In genomic region chr1:189757054-189757408, GRCm38 (mm10) we compare ENCODE assay signal across 9 mouse cellular contexts. TPM values are rescaled to one million over a fixed set of nuclear protein-coding genes. Genes with fewer than 3 reads are reported as not detected.
DNase-seq lines count a peak whose midpoint lies in the region; ATAC-seq lines count a peak whose summit lies in the region.
"Had no signal": no experiment of that assay in that cellular context is flagged by ENCODE, and none has a peak within 500 bp of the region (broad histone marks: within the 10 kb centered on the region; RNA-seq: fewer than 3 reads in every experiment).

No protein-coding gene starts in this region.

- ATAC-seq in embryonic facial prominence, embryonic 13.5 days (ENCODE audit: insufficient number of reproducible peaks, insufficient read depth, low FRiP score, low TSS enrichment, low read depth): no peak
- peak; percentile 57 for ATAC-seq in kidney, embryonic 15.5 days (replicated peaks; ENCODE audit: low FRiP score)
- no peak for ATAC-seq in embryonic facial prominence, embryonic 15.5 days (ENCODE audit: insufficient number of reproducible peaks, low FRiP score, low TSS enrichment, low read depth)
- ATAC-seq in liver, embryonic 16.5 days (ENCODE audit: low read depth): peak; percentile 88

- H3K4me2 ChIP-seq in embryonic facial prominence, embryonic 13.5 days: peak overlapping the region; percentile 24; the same call in 1 of the 2 replicates
- peak overlapping the region; percentile 30 for H3K4me2 ChIP-seq in kidney, embryonic 15.5 days
- H3K4me2 ChIP-seq in embryonic facial prominence, embryonic 15.5 days (replicated peaks): no peak overlapping the region
- H3K4me2 ChIP-seq in liver, embryonic 16.5 days (ENCODE audit: low read depth, low read length): peak overlapping the region; percentile 64

- no peak overlapping the region for H3K9ac ChIP-seq in embryonic facial prominence, embryonic 13.5 days
- no peak overlapping the region for H3K9ac ChIP-seq in kidney, embryonic 15.5 days
- no peak overlapping the region for H3K9ac ChIP-seq in embryonic facial prominence, embryonic 15.5 days
- H3K9ac ChIP-seq in liver, embryonic 16.5 days (ENCODE audit: low read depth, low read length): peak overlapping the region; percentile 33

- peaks cover 59% of the 10 kb centered on the region for H3K4me1 ChIP-seq in embryonic facial prominence, embryonic 13.5 days
- peaks cover 57% of the 10 kb centered on the region for H3K4me1 ChIP-seq in embryonic facial prominence, embryonic 10.5 days
- H3K4me1 ChIP-seq in kidney, embryonic 15.5 days: peaks cover 80% of the 10 kb centered on the region
- H3K4me1 ChIP-seq in embryonic facial prominence, embryonic 15.5 days: peaks cover 61% of the 10 kb centered on the region
- H3K4me1 ChIP-seq in liver, embryonic 16.5 days (ENCODE audit: control insufficient read depth, low read depth, low read length): peaks cover 29% of the 10 kb centered on the region

- no peaks in the 10 kb centered on the region for H3K27me3 ChIP-seq in embryonic facial prominence, embryonic 13.5 days
- H3K27me3 ChIP-seq in embryonic facial prominence, embryonic 10.5 days (replicated peaks; ENCODE audit: low read depth, poor library complexity, severe bottlenecking): no peaks in the 10 kb centered on the region
- H3K27me3 ChIP-seq in kidney, embryonic 15.5 days: no peaks in the 10 kb centered on the region
- no peaks in the 10 kb centered on the region for H3K27me3 ChIP-seq in embryonic facial prominence, embryonic 15.5 days
- no peaks in the 10 kb centered on the region for H3K27me3 ChIP-seq in liver, embryonic 16.5 days (ENCODE audit: control insufficient read depth, insufficient read depth, low read depth, low read length)

- H3K27ac ChIP-seq in embryonic facial prominence, embryonic 13.5 days: peak overlapping the region; percentile 48; the same call in 1 of the 2 replicates
- H3K27ac ChIP-seq in embryonic facial prominence, embryonic 10.5 days (replicated peaks): no peak overlapping the region; the same call in 1 of the 2 replicates
- H3K27ac ChIP-seq in kidney, embryonic 15.5 days: peak overlapping the region; percentile 84
- H3K27ac ChIP-seq in embryonic facial prominence, embryonic 15.5 days (replicated peaks): peak overlapping the region; percentile 55; the same call in 1 of the 2 replicates
- H3K27ac ChIP-seq in liver, embryonic 16.5 days (ENCODE audit: low read length): peak overlapping the region; percentile 95

- no peak for DNase-seq in embryonic facial prominence, embryonic 10.5 days (ENCODE audit: low spot score)
- no peak for DNase-seq in kidney, adult 18-20 months
- no peak for DNase-seq in thymus, postnatal 0 days (ENCODE audit: low spot score)
- no peak for DNase-seq in cerebellum, adult 9-10 months
- DNase-seq: lung, adult 2 months had no signal

- WGBS in embryonic facial prominence, embryonic 13.5 days: 67% methylated on average over 7 of the region's 7 CpGs
- WGBS in embryonic facial prominence, embryonic 10.5 days: 76% methylated on average over 7 of the region's 7 CpGs
- WGBS in kidney, embryonic 15.5 days: 11% methylated on average over 7 of the region's 7 CpGs
- WGBS in embryonic facial prominence, embryonic 15.5 days: 61% methylated on average over 7 of the region's 7 CpGs
- 22% methylated on average over 7 of the region's 7 CpGs for WGBS in liver, embryonic 16.5 days (ENCODE audit: insufficient replicate concordance)

- H3K4me3 ChIP-seq in embryonic facial prominence, embryonic 13.5 days: no peak overlapping the region
- H3K4me3 ChIP-seq in embryonic facial prominence, embryonic 10.5 days: no peak overlapping the region
- no peak overlapping the region for H3K4me3 ChIP-seq in kidney, embryonic 15.5 days (replicated peaks)
- no peak overlapping the region for H3K4me3 ChIP-seq in embryonic facial prominence, embryonic 15.5 days (replicated peaks)
- no peak overlapping the region for H3K4me3 ChIP-seq in liver, embryonic 16.5 days (ENCODE audit: low read depth, low read length)

- no peaks in the 10 kb centered on the region for H3K9me3 ChIP-seq in embryonic facial prominence, embryonic 13.5 days
- no peaks in the 10 kb centered on the region for H3K9me3 ChIP-seq in embryonic facial prominence, embryonic 10.5 days
- no peaks in the 10 kb centered on the region for H3K9me3 ChIP-seq in kidney, embryonic 15.5 days (replicated peaks)
- no peaks in the 10 kb centered on the region for H3K9me3 ChIP-seq in embryonic facial prominence, embryonic 15.5 days (replicated peaks)
- H3K9me3 ChIP-seq in liver, embryonic 16.5 days (replicated peaks; ENCODE audit: control insufficient read depth, low read length): no peaks in the 10 kb centered on the region

- H3K36me3 ChIP-seq in embryonic facial prominence, embryonic 13.5 days: no peaks in the 10 kb centered on the region; the same call in 1 of the 2 replicates
- H3K36me3 ChIP-seq in embryonic facial prominence, embryonic 10.5 days (replicated peaks): peaks cover 4% of the 10 kb centered on the region
- H3K36me3 ChIP-seq in kidney, embryonic 15.5 days: 0 out of 2 replicates have a peak, but pooled peaks cover 5% of the 10 kb centered on the region
- 0 out of 2 replicates have a peak, but pooled peaks cover 5% of the 10 kb centered on the region for H3K36me3 ChIP-seq in embryonic facial prominence, embryonic 15.5 days
- no peaks in the 10 kb centered on the region for H3K36me3 ChIP-seq in liver, embryonic 16.5 days (ENCODE audit: control insufficient read depth, insufficient read depth)

RNA-seq across cellular contexts. Expression of gene Ptpn14, which starts 29.0 kb away (rescaled TPM):
- polyA plus RNA-seq in embryonic facial prominence, embryonic 13.5 days (2015; fragmentation: Nextera tagmentation; extraction: Ambion mirVana): 13.9 and 14.0 TPM in 2 replicates
- polyA plus RNA-seq in embryonic facial prominence, embryonic 10.5 days (2016; fragmentation: Nextera tagmentation; extraction: Ambion mirVana): 6.7 TPM in 2 replicates
- 17.1 and 17.3 TPM in 2 replicates for polyA plus RNA-seq in kidney, embryonic 15.5 days (2015; fragmentation: Nextera tagmentation; extraction: Ambion mirVana)
- 10.7 and 10.8 TPM in 2 replicates for polyA plus RNA-seq in embryonic facial prominence, embryonic 15.5 days (2015; fragmentation: Nextera tagmentation; extraction: Ambion mirVana)
- 0.26 and 0.38 TPM in 2 replicates for polyA plus RNA-seq in liver, embryonic 16.5 days (2015; fragmentation: Nextera tagmentation; extraction: Ambion mirVana)
- 11.8 and 12.3 TPM in 2 replicates for polyA plus RNA-seq in thymus, postnatal 0 days (2015; fragmentation: Nextera tagmentation; extraction: Ambion mirVana)

Comparison
In these comparisons a context has a peak if more than half of its experiments do, and no peak if none do; other contexts are left out.
1. ATAC-seq: peak in kidney, embryonic 15.5 days (single experiment) and liver, embryonic 16.5 days (single experiment); none in embryonic facial prominence, embryonic 13.5 days (single experiment) and embryonic facial prominence, embryonic 15.5 days (single experiment).